Mouse (Mus musculus): ENCODE measurements around the gene Atp10a.

Atp10a gene

GRCm38 (mm10) chr7:58655866-58656265, at the start of gene Atp10a:
Gene Atp10a, plus strand, starts transcription at chr7:58656166.
- no peak for DNase-seq (ENCODE audit: low read depth, low spot score)

DNA sequence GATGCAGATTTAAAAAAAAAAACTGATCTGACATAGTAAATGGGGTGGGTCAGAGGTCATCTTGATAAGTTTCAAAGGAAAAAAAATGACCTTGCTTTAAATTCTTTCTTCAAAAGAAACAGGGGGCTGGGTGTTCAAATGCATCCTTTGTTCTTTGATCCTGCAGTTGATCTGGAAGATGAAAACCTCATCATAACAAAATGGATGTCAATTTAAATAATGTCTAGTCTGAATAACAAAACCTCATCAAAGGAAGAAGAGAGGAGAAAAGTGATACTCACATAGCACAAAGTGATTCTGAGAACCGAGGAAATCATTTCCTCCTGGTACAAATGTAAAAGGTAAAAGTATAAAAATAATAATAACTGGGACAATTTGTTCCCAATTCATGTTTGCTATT, 37.9 kb upstream of the Atp10a start:
- no peak for DNase-seq (ENCODE audit: low read depth, low spot score)

DNA sequence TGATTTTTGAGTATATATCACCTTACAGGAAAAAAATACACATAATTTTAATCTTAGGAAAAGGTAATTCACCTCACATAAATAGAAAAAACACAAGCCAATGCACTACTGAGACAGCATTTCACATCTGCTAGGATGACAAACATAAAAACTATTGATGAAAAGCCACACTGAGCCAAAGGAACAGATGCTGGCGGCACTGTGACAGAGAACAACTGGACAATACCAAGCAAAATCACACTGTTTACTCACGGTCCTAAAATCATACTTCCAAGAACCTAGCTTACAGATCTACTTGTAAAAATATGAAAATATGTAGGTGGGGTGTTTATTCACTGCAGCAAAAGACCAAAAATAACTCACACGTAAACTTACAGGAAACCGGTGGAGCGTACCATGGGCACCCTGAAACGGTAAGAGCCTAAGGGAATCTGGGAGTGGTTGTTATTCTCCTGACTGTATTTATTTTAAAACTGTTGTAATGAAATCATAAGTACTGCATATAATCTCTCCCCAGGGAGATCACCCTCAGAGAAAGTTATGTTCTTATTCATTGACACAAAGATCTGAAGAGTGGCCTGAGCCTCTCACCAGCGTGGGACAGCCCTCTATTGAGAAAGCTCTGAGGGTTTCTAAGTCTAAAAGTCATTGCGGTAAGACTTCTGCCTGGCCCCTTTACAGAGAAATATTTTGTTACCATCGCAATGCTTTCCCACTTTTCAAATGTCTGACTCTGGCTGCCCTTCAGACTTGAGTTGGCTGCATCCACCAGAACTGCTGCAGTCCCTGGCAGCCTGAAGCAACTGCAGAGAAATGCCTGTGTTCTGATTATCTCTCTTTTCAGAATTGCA, 29.4 kb upstream of the Atp10a start:
- no peak for DNase-seq (ENCODE audit: low read depth, low spot score)

DNA sequence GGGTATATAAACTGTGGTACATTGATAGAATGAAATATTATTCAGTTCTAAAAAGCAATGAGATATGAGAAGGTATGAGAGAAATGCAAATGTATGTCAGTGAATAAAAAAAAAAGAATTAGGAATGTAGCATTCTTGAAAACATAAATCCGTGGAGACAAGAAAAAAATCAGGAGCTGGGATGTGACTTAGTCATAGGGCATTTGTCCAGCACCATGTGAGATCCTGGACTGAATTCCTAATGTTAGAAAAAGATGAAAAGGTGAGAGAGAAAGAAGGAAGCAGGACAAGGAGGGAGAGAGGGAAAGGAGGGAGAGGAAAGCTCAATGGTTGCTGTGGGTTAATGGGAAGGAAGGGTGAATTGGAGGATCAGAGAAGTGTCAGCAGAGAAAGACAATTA, 28.6 kb upstream of the Atp10a start:
- no peak for DNase-seq (ENCODE audit: low read depth, low spot score)

DNA sequence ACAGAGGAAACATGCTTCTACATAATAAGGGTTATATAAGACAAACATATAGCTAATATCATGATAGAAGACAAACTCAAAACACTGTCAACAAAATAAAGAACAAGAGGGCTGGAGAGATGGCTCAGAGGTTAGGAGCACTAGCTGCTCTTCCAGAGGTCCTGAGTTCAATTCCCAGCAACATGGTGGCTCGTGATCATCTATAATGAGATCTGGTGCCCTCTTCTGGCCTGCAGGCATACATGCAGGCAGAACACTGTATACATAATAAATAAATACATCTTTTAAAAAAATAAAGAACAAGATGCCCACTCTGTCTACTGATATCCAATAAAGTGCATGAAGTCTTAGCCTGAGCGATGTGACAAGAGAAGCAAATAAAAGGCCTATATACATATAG, 26.7 kb upstream of the Atp10a start:
- DNase-seq (ENCODE audit: low read depth, low spot score) = no peak

GRCm38 (mm10) chr7:58633683-58634082, 22.3 kb upstream of the Atp10a start:
- no peak for DNase-seq (ENCODE audit: low read depth, low spot score)

DNA sequence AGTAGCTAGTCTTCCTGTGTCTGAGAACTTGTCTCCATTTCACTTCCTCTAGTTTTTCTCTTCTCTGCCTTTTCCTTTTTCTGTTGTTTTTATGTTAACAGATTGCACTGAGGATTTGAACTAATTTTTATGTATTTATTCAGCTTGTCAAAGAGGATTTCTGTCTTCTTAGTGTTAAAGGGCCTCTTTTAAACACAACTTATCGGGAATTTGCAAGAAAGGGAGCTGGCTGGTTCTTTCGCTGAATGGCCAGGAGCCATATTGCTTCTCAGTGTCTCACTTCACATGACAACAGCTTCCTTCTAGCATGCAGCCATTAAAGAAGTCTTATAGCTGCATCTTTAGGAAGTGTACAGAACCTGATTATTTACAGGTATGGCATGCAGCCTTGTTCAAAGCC, 16.3 kb upstream of the Atp10a start:
- no peak for DNase-seq (ENCODE audit: low read depth, low spot score)

DNA sequence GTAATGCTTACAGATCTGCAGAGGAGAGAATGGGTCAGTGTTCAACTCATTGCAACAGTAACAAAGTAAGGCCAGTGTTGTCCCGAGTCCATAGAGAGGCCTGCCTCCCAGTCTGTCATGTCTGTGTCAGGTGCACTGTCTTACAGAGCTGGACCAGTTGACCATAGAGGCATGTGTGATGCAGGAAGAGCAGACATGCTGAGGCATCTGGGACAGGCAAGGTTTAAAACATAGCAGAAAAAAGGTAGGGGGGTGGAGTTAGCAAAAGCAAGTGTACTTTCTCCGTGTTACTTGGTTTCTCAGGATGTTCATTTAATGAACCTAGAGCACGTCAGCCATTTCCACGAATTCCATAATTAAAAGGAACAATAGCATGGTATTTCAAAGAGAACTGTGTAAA, 15.5 kb upstream of the Atp10a start:
- DNase-seq (ENCODE audit: low read depth, low spot score) = no peak

GRCm38 (mm10) chr7:58641916-58642315, 14.1 kb upstream of the Atp10a start:
- no peak for DNase-seq (ENCODE audit: low read depth, low spot score)

- DNase-seq (ENCODE audit: low read depth, low spot score) = no peak
Measured at GRCm38 (mm10) chr7:58647404-58647803, 8.6 kb upstream of the Atp10a start.

DNA sequence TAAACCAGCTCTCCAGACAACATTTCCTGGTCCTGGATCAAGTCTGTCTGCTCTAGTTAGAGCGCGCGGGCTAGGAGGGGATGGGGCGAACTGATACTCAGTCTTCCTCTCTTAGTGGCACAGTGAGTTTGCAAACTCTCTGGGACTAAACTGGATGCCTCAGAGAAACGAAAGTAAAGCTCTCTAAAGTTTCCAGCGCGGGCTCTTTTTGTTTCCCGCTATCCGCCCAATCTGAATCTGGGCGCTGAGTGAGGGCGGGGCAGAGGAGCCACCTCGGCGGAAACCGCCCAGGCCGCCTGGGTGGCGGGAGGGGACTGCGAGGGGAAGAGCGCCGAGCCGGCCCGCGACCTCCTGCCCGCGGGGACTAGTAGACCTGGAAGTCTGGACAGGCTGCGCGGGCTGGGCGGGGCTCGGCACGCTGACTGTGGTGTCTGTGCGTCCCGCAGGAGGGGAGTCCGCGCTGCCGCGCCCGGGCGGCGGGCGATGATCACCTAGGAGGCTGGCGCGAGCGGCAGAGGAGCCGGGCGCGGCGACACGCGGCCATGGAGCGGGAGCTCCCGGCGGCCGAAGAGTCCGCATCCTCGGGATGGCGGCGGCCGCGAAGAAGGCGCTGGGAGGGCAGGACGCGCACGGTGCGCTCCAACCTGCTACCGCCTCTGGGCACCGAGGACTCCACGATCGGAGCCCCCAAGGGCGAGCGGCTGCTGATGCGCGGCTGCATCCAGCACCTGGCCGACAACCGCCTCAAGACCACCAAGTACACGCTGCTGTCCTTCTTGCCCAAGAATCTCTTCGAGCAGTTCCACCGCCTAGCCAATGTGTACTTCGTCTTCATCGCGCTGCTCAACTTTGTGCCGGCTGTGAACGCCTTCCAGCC, 2.2 kb downstream of the Atp10a start:
- peak; percentile 25 for DNase-seq (ENCODE audit: low read depth, low spot score)

DNA sequence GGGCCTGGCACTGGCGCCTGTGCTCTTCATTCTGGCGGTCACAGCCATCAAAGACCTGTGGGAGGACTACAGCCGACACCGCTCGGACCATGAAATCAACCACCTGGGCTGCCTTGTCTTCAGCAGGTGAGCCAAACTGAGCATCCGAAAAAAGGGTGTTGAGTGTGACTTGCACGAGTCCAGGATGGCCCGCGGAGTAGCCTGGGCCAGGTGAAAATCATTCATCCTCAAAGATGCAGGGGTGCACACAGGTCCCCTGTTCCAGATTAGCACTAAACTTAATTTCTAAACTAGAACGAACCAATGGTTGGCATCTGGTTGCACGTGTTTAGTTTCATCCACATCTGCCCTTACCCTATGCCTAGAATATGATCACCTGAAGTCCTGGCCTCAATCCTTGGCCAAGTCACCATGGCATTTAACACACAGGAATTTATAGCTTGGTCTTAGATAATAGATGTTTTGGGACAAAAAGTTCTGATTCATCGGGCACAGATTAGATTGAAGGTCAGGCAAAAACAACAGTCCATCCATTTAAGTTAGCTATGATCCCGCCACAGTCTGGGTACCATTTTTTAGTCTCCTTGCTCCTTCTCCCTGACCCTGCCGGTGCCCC, 2.9 kb downstream of the Atp10a start:
- DNase-seq (ENCODE audit: low read depth, low spot score) = no peak

GRCm38 (mm10) chr7:58660046-58660445, 4.1 kb downstream of the Atp10a start:
- no peak for DNase-seq (ENCODE audit: low read depth, low spot score)

GRCm38 (mm10) chr7:58660665-58661064, 4.7 kb downstream of the Atp10a start:
- no peak for DNase-seq (ENCODE audit: low read depth, low spot score)

DNA sequence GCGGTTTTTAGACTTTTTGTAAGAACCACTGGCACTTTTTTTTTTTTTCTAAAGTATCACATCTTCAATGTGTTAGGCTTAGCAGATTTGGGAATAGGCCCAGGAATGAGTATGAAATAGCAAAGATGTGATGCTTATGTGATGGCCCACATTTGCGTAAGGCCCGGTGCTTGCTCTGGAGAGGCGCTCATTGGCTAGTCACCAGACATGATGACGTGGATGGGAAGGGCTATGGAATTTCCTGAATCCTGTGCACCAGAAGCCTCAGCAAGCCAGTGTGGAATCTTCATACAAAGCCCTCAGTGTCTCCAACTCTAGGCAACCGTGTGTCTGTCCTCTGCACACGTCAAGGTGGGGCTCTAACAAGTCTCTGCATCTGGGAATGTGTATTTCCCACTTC, 5.1 kb downstream of the Atp10a start:
- DNase-seq (ENCODE audit: low read depth, low spot score) = no peak

- no peak for DNase-seq (ENCODE audit: low read depth, low spot score)
Measured at GRCm38 (mm10) chr7:58668617-58669016, 12.7 kb downstream of the Atp10a start.

DNA sequence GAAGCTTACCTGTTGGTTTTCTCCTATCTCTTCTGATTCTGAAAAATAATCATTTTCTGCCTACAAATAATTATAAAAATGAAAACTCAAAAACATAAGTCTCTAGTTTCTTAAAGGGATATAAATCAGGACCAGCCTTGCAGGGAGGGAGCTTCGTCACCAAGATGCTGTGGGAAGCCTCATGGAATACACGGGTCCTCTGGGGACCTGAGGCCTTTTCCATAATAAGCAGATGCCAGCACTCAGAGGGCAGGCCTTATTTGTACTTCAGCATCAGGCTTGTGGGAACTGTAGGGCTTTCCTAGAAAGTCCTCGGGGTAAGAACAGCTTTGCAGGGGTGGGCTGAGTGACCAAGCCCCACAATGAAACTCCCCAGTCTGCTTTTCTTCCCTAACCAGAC, 20.1 kb downstream of the Atp10a start:
- no peak for DNase-seq (ENCODE audit: low read depth, low spot score)

GRCm38 (mm10) chr7:58677111-58677805, 21.3 kb downstream of the Atp10a start:
- no peak for DNase-seq (ENCODE audit: low read depth, low spot score)

DNA sequence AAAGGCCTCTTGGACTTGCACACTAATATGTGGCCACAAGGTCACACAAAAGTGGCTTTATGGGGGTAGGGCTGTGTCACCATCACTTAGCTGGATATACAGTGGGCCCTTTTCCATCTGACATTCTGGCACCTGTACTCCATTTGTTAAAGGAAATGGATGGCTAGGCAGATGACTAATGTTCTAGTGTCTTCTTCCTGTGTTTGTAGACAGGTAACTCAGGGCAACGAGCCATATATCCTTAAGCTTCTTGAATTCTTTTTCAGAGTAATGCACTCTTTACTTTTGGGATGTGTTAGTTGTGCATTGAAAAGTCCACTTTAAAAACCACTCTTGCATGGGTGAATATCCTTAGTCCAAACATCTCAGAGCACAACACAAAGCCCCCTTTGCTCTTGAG, 30.0 kb downstream of the Atp10a start:
- no peak for DNase-seq (ENCODE audit: low read depth, low spot score)

GRCm38 (mm10) chr7:58686573-58686972, 30.6 kb downstream of the Atp10a start:
- no peak for DNase-seq (ENCODE audit: low read depth, low spot score)

GRCm38 (mm10) chr7:58686997-58687396, 31.0 kb downstream of the Atp10a start:
- DNase-seq (ENCODE audit: low read depth, low spot score) = no peak
